In the genomic region with DNA sequence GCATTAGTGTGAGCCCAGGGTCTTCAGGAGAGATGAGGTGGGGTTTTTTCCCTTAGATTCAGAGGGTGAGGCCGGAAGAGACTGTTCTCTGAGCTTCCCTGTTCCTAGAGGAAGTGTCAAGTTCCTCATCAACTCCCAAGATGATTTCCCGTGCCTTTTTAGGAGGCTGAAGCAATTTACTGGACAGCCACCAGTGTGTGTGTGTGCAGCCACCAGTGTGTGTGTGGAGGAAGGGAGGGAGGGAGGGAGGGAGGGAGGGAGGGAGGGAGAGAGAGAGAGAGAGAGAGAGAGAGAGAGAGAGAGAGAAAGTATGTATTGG, we compare ENCODE assay signal across 8 mouse cellular contexts. TPM values are rescaled to one million over a fixed set of nuclear protein-coding genes. Genes with fewer than 3 reads are reported as not detected.
DNase-seq lines count a peak whose midpoint lies in the region; ATAC-seq and TF ChIP-seq lines count a peak whose summit lies in the region.

No protein-coding gene starts in this region.

- ATAC-seq in lung, embryonic 14.5 days (ENCODE audit: insufficient read depth): no peak
- no peak for ATAC-seq in forebrain, embryonic 13.5 days
- no peak for ATAC-seq in limb, embryonic 13.5 days (ENCODE audit: low FRiP score, low read depth)
- no peak for ATAC-seq in stomach, embryonic 15.5 days (ENCODE audit: insufficient read depth, low FRiP score, low read depth)

- H3K4me1 ChIP-seq in lung, embryonic 14.5 days (ENCODE audit: insufficient read depth): peaks cover 25% of the 10 kb centered on the region
- peaks cover 16% of the 10 kb centered on the region for H3K4me1 ChIP-seq in lung, adult 2 months (ENCODE audit: control insufficient read depth, insufficient read depth, low read length)
- H3K4me1 ChIP-seq in forebrain, embryonic 13.5 days: peaks cover 46% of the 10 kb centered on the region
- H3K4me1 ChIP-seq in limb, embryonic 13.5 days: peaks cover 44% of the 10 kb centered on the region
- peaks cover 34% of the 10 kb centered on the region for H3K4me1 ChIP-seq in stomach, embryonic 15.5 days

- 32% methylated on average over 2 of the region's 2 CpGs for WGBS in lung, embryonic 14.5 days
- WGBS in lung, adult 2 months: 19% methylated on average over 2 of the region's 2 CpGs
- 26% methylated on average over 2 of the region's 2 CpGs for WGBS in forebrain, embryonic 13.5 days
- WGBS in limb, embryonic 13.5 days: 6% methylated on average over 2 of the region's 2 CpGs
- whole genome bisulfite sequencing in stomach, embryonic 15.5 days: 17% methylated on average over 2 of the region's 2 CpGs

- no peak for TF ChIP-seq POLR2A in lung, adult 2 months (IDR thresholded peaks at IDR 0.05; ENCODE audit: borderline replicate concordance, extremely low read depth, low read depth, low read length)

- H3K9me3 ChIP-seq in lung, embryonic 14.5 days (ENCODE audit: low read depth, low read length): no peaks in the 10 kb centered on the region
- H3K9me3 ChIP-seq in forebrain, embryonic 13.5 days (replicated peaks): no peaks in the 10 kb centered on the region
- H3K9me3 ChIP-seq in limb, embryonic 13.5 days: 0 out of 2 replicates have a peak, but pooled peaks cover 3% of the 10 kb centered on the region
- no peaks in the 10 kb centered on the region for H3K9me3 ChIP-seq in stomach, embryonic 15.5 days

- DNase-seq in lung, embryonic 14.5 days: no peak
- no peak for DNase-seq in lung, adult 2 months
- no peak for DNase-seq in adrenal gland, adult 18-20 months (ENCODE audit: low spot score in 2 of 2)
- DNase-seq in cerebellum, postnatal 14 days: no peak
- no peak for DNase-seq in lung, postnatal 36 days

- no peaks in the 10 kb centered on the region for H3K36me3 ChIP-seq in lung, embryonic 14.5 days (ENCODE audit: insufficient read depth)
- H3K36me3 ChIP-seq in forebrain, embryonic 13.5 days (ENCODE audit: poor library complexity, severe bottlenecking): peaks cover 25% of the 10 kb centered on the region
- peaks cover 31% of the 10 kb centered on the region for H3K36me3 ChIP-seq in limb, embryonic 13.5 days
- H3K36me3 ChIP-seq in stomach, embryonic 15.5 days: no peaks in the 10 kb centered on the region

- peak overlapping the region; percentile 96 for H3K4me2 ChIP-seq in lung, embryonic 14.5 days
- peak overlapping the region; percentile 100 for H3K4me2 ChIP-seq in forebrain, embryonic 13.5 days
- peak overlapping the region; percentile 100 for H3K4me2 ChIP-seq in limb, embryonic 13.5 days (replicated peaks)
- H3K4me2 ChIP-seq in stomach, embryonic 15.5 days: peak overlapping the region; percentile 92

- H3K27me3 ChIP-seq in lung, embryonic 14.5 days (ENCODE audit: insufficient read depth, low read length): no peaks in the 10 kb centered on the region
- H3K27me3 ChIP-seq in forebrain, embryonic 13.5 days: peaks cover 7% of the 10 kb centered on the region
- no peaks in the 10 kb centered on the region for H3K27me3 ChIP-seq in limb, embryonic 13.5 days
- H3K27me3 ChIP-seq in stomach, embryonic 15.5 days (replicated peaks): no peaks in the 10 kb centered on the region

- H3K9ac ChIP-seq in lung, embryonic 14.5 days: peak overlapping the region; percentile 89
- peak overlapping the region; percentile 96; the same call in 1 of the 2 replicates for H3K9ac ChIP-seq in forebrain, embryonic 13.5 days
- H3K9ac ChIP-seq in limb, embryonic 13.5 days: peak overlapping the region; percentile 95
- no peak overlapping the region for H3K9ac ChIP-seq in stomach, embryonic 15.5 days

- peak overlapping the region; percentile 80 for H3K4me3 ChIP-seq in lung, embryonic 14.5 days (ENCODE audit: low read depth, low read length)
- no peak overlapping the region for H3K4me3 ChIP-seq in lung, adult 2 months (replicated peaks; ENCODE audit: extremely low read depth, low read depth, low read length)
- peak overlapping the region; percentile 94 for H3K4me3 ChIP-seq in forebrain, embryonic 13.5 days
- peak overlapping the region; percentile 94 for H3K4me3 ChIP-seq in limb, embryonic 13.5 days
- H3K4me3 ChIP-seq in stomach, embryonic 15.5 days (replicated peaks): peak overlapping the region; percentile 86; the same call in 1 of the 2 replicates

- H3K27ac ChIP-seq in lung, embryonic 14.5 days (ENCODE audit: low read depth): peak overlapping the region; percentile 24; the same call in 1 of the 2 replicates
- peak overlapping the region; percentile 93; the same call in 1 of the 2 replicates for H3K27ac ChIP-seq in forebrain, embryonic 13.5 days
- no peak overlapping the region for H3K27ac ChIP-seq in limb, embryonic 13.5 days
- H3K27ac ChIP-seq in stomach, embryonic 15.5 days: peak overlapping the region; percentile 37; the same call in 1 of the 2 replicates

- no peak for TF ChIP-seq CTCF in lung, embryonic 14.5 days (IDR thresholded peaks at IDR 0.05; ENCODE audit: low read depth)
- TF ChIP-seq CTCF in lung, adult 2 months (IDR thresholded peaks at IDR 0.05; ENCODE audit: insufficient read depth, low read length): no peak

RNA-seq across cellular contexts. Expression of gene Agap3, which starts 2.0 kb away (rescaled TPM):
- polyA plus RNA-seq in lung, embryonic 14.5 days (2014; fragmentation: Nextera tagmentation; extraction: Ambion mirVana): 41.7 and 46.5 TPM in 2 replicates
- 127 TPM in 2 replicates for polyA plus RNA-seq in lung, adult 2 months (2012; rRNA removed)
- 38.0 and 39.2 TPM in 2 replicates for polyA plus RNA-seq in forebrain, embryonic 13.5 days (2015; fragmentation: Nextera tagmentation; extraction: Ambion mirVana)
- polyA plus RNA-seq in limb, embryonic 13.5 days (2015; fragmentation: Nextera tagmentation; extraction: Ambion mirVana): 29.8 and 35.4 TPM in 2 replicates
- polyA plus RNA-seq in stomach, embryonic 15.5 days (2015; fragmentation: Nextera tagmentation; extraction: Ambion mirVana): 35.9 and 37.7 TPM in 2 replicates
- 10 to 100 TPM; 79.5 to 94.0 TPM for total RNA-seq in adrenal gland, adult 18-20 months (2021)

RNA-seq across cellular contexts. Expression of gene Tmub1, which starts 6.3 kb away (rescaled TPM):
- 14.2 and 15.7 TPM in 2 replicates for polyA plus RNA-seq in lung, embryonic 14.5 days (2014; fragmentation: Nextera tagmentation; extraction: Ambion mirVana)
- polyA plus RNA-seq in lung, adult 2 months (2012; rRNA removed): 49.5 and 56.4 TPM in 2 replicates
- polyA plus RNA-seq in forebrain, embryonic 13.5 days (2015; fragmentation: Nextera tagmentation; extraction: Ambion mirVana): 32.5 and 35.4 TPM in 2 replicates
- polyA plus RNA-seq in limb, embryonic 13.5 days (2015; fragmentation: Nextera tagmentation; extraction: Ambion mirVana): 23.7 and 24.6 TPM in 2 replicates
- polyA plus RNA-seq in stomach, embryonic 15.5 days (2015; fragmentation: Nextera tagmentation; extraction: Ambion mirVana): 22.0 and 22.3 TPM in 2 replicates
- total RNA-seq in adrenal gland, adult 18-20 months (2021): 10 to 100 TPM; 11.7 to 13.2 TPM

RNA-seq across cellular contexts. Expression of gene Fastk, which starts 8.9 kb away (rescaled TPM):
- polyA plus RNA-seq in lung, embryonic 14.5 days (2014; fragmentation: Nextera tagmentation; extraction: Ambion mirVana): 91.5 and 93.1 TPM in 2 replicates
- polyA plus RNA-seq in lung, adult 2 months (2012; rRNA removed): 187 and 234 TPM in 2 replicates
- 85.3 and 86.9 TPM in 2 replicates for polyA plus RNA-seq in forebrain, embryonic 13.5 days (2015; fragmentation: Nextera tagmentation; extraction: Ambion mirVana)
- 120 TPM in 2 replicates for polyA plus RNA-seq in limb, embryonic 13.5 days (2015; fragmentation: Nextera tagmentation; extraction: Ambion mirVana)
- 98.1 and 103 TPM in 2 replicates for polyA plus RNA-seq in stomach, embryonic 15.5 days (2015; fragmentation: Nextera tagmentation; extraction: Ambion mirVana)
- total RNA-seq in adrenal gland, adult 18-20 months (2021): 100 to 1,000 TPM in 1 of 2 experiments, 10 to 100 TPM in 1; 94.6 to 117 TPM

RNA-seq across cellular contexts. Expression of gene Slc4a2, which starts 30.3 kb away (rescaled TPM):
- polyA plus RNA-seq in lung, embryonic 14.5 days (2014; fragmentation: Nextera tagmentation; extraction: Ambion mirVana): 29.9 and 35.5 TPM in 2 replicates
- polyA plus RNA-seq in lung, adult 2 months (2012; rRNA removed): 84.6 and 86.8 TPM in 2 replicates
- 19.5 and 23.3 TPM in 2 replicates for polyA plus RNA-seq in forebrain, embryonic 13.5 days (2015; fragmentation: Nextera tagmentation; extraction: Ambion mirVana)
- 39.5 and 42.0 TPM in 2 replicates for polyA plus RNA-seq in limb, embryonic 13.5 days (2015; fragmentation: Nextera tagmentation; extraction: Ambion mirVana)
- polyA plus RNA-seq in stomach, embryonic 15.5 days (2015; fragmentation: Nextera tagmentation; extraction: Ambion mirVana): 38.8 and 44.6 TPM in 2 replicates
- 10 to 100 TPM; 49.3 to 62.3 TPM for total RNA-seq in adrenal gland, adult 18-20 months (2021)

RNA-seq across cellular contexts. Expression of gene Cdk5, which starts 30.6 kb away (rescaled TPM):
- 33.6 and 35.5 TPM in 2 replicates for polyA plus RNA-seq in lung, embryonic 14.5 days (2014; fragmentation: Nextera tagmentation; extraction: Ambion mirVana)
- 47.0 and 71.4 TPM in 2 replicates for polyA plus RNA-seq in lung, adult 2 months (2012; rRNA removed)
- 80.7 and 84.0 TPM in 2 replicates for polyA plus RNA-seq in forebrain, embryonic 13.5 days (2015; fragmentation: Nextera tagmentation; extraction: Ambion mirVana)
- polyA plus RNA-seq in limb, embryonic 13.5 days (2015; fragmentation: Nextera tagmentation; extraction: Ambion mirVana): 53.5 and 59.5 TPM in 2 replicates
- 37.3 and 41.2 TPM in 2 replicates for polyA plus RNA-seq in stomach, embryonic 15.5 days (2015; fragmentation: Nextera tagmentation; extraction: Ambion mirVana)
- 10 to 100 TPM; 42.4 to 47.5 TPM for total RNA-seq in adrenal gland, adult 18-20 months (2021)
